Mouse (Mus musculus): ENCODE results near the gene Shank3. TPM values are rescaled to one million over a fixed set of nuclear protein-coding genes. Genes with fewer than 3 reads are reported as not detected.

Shank3 gene
- total RNA-seq, 2 experiments from 2014 or later, result 196 to 197 TPM

DNA sequence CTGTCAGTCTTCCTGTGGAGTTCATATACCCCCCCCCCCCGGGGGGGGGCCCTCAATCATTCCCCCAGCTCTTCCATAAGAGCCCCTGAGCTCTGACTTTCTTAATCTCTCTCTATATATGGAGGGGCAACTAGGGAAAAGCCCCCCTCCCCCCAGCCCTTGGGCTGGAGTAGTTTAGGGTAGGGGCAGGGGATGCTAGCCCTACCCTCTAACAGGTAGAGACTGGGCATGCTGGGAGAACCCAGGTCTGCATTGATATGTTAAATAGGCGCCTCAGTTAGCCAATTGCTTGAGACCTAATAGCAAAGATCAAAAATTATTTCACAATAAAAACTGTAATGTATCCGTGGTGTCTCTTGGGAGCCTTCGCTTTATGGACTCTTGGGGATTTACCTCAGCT, 93.1 kb downstream of the Shank3 start:
- intact Hi-C loops (cut with DNase I), result no loop called here
- DNase-seq (ENCODE audit: extremely low spot score in 1 of 2, low spot score in 2 of 2), result no peak

DNA sequence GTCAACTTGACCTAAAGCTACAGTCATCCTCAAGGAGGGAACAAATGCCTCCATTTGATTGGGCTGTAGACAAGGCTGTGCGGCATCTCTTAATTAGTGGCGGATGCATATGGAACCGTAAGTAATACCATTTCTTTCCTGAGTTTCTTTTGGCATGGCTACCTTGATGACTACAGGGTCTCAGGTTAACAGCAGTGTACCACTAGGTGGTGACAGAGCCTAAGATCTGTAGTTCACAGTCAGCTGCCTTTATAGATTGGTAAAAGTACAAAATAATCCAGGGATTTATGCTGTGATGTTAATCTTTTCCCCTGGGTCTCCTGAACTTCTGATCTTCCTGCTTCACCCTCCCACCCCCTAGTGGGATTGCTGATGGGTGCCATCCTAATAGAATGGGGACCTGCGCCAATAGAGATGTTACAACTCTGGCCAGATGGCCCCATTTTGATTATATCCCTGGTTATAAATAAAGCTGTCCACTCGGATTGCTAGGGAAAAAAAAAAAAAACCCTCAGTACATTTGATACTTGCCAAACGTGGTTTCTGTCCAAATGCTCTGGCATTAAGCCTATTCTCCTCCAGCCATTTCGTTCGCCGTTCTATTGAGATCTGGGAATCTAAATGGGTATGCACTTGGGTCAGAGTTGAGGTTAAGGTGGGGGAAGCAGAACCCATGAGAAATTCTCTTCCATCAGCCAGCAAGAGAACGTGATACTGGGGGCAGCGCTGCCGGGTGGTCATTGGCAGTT, 106.6 kb downstream of the Shank3 start:
- DNase-seq (ENCODE audit: extremely low spot score in 1 of 2, low spot score in 2 of 2), result no peak
- intact Hi-C loops (cut with DNase I), result no loop called here

DNA sequence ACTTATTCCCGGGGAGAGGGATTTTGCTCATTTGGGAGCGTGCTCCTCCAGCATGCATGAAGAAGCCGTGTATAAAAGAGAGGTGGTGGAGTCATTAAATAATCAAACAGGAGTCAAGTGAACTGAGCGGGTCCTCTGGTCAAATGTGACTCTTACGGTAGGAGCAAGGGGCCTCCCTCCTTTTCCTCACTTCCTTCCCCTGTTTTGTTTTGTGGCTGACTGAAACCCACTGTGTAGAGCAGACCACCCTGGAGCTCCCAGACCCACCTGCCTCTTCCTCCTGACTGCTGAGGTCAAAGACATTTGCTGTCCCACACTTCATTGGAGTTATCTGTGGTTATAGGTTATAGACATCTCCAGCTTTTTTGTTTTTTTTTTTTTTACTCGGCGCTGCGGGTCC, 108.1 kb downstream of the Shank3 start:
- DNase-seq (ENCODE audit: extremely low spot score in 1 of 2, low spot score in 2 of 2), result no peak
- intact Hi-C loops (cut with DNase I), result no loop called here

DNA sequence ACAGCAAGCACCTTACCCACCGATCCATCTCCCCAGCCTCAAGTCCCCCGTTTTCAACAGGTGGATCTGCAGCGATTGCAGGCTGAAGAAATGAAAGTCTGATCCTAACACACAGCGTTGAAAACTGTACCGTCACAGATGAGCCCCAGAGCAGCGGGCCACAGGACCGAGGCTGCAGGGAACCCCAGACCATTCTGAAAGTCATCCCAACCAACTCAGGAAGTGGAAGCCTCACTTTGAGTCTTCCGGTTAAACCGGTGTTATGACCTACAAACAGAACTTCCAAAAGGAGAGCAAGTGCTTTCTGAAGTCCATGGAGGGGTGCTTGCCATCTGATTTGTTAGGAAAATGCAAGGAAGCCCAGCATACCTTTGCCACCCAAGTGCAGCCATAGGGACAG, 108.5 kb downstream of the Shank3 start:
- intact Hi-C loops (cut with DNase I), result no loop called here
- DNase-seq (ENCODE audit: extremely low spot score in 1 of 2, low spot score in 2 of 2), result no peak

Other genes with a start within 250 kb of the Shank3 start
- gene Sbf1, start 184.3 kb upstream of the Shank3 start, total RNA-seq (2021), result 100 to 1,000 TPM; 180 to 205 TPM
- gene Adm2, start 176.9 kb upstream of the Shank3 start, total RNA-seq (2021), result not detected
- gene Miox, start 165.2 kb upstream of the Shank3 start, total RNA-seq (2021), result not detected
- gene Lmf2, start 144.0 kb upstream of the Shank3 start, total RNA-seq (2021), result 10 to 100 TPM; 17.2 to 23.0 TPM
- gene Ncaph2, start 143.9 kb upstream of the Shank3 start, total RNA-seq (2021), result 10 to 100 TPM; 88.3 to 93.1 TPM
- gene Sco2, start 125.8 kb upstream of the Shank3 start, total RNA-seq (2021), result 10 to 100 TPM; 28.6 to 30.5 TPM
- gene Tymp, start 122.6 kb upstream of the Shank3 start, total RNA-seq (2021), result 1 to 10 TPM; 1.2 to 1.6 TPM
- 1 to 10 TPM in 1 of 2 experiments, under 1 TPM in 1; 0.77 to 1.1 TPM for gene Odf3b, start 120.3 kb upstream of the Shank3 start, total RNA-seq (2021)
- not detected for gene Klhdc7b, start 114.7 kb upstream of the Shank3 start, total RNA-seq (2021)
- gene Syce3, start 89.1 kb upstream of the Shank3 start, total RNA-seq (2021), result not detected
- gene Cpt1b, start 73.8 kb upstream of the Shank3 start, total RNA-seq (2021), result 1 to 10 TPM; 2.4 to 2.5 TPM
- gene C730034F03Rik, start 70.0 kb upstream of the Shank3 start, total RNA-seq (2021), result 1 to 10 TPM; 1.6 to 2.6 TPM
- gene Gm44502, start 69.9 kb upstream of the Shank3 start, total RNA-seq (2021), result not detected
- gene Chkb, start 69.7 kb upstream of the Shank3 start, total RNA-seq (2021), result 10 to 100 TPM; 54.3 to 55.5 TPM
- gene Mapk8ip2, start 45.7 kb upstream of the Shank3 start, total RNA-seq (2021), result 100 to 1,000 TPM; 189 to 195 TPM
- gene Arsa, start 22.2 kb upstream of the Shank3 start, total RNA-seq (2021), result 10 to 100 TPM; 33.1 to 33.4 TPM
- 1 to 10 TPM; 2.0 to 3.0 TPM for gene Acr, start 68.7 kb downstream of the Shank3 start, total RNA-seq (2021)
- 10 to 100 TPM; 36.4 to 39.0 TPM for gene Rabl2, start 92.3 kb downstream of the Shank3 start, total RNA-seq (2021)

Measured in left cerebral cortex, postnatal 10 days (tissue).